Mouse (Mus musculus): ENCODE results near the gene Hoxa6. TPM values are rescaled to one million over a fixed set of nuclear protein-coding genes. Genes with fewer than 3 reads are reported as not detected.

Hoxa6 gene
- polyA plus RNA-seq, 1 experiment from 2014 or later = not detected

- under 1% methylated on average over 55 of the region's 55 CpGs for WGBS
- Histone ChIP-seq H3K9ac (replicated peaks; ENCODE audit: low read length) (no peak overlapping the region), H3K4me3 (replicated peaks; ENCODE audit: low read depth, low read length) (no peak overlapping the region), H3K9me3 (ENCODE audit: control insufficient read depth, low read length) (no peaks in the 10 kb centered on the region), H3K27me3 (ENCODE audit: control insufficient read depth, insufficient read depth, low read length) (peaks cover 99% of the 10 kb centered on the region), H3K4me2 (ENCODE audit: low read length) (no peak overlapping the region), H3K4me1 (ENCODE audit: control insufficient read depth, insufficient read depth, low read length) (no peaks in the 10 kb centered on the region), H3K36me3 (ENCODE audit: control insufficient read depth, insufficient read depth, low read length) (no peaks in the 10 kb centered on the region), H3K27ac (replicated peaks; ENCODE audit: low read depth, low read length) (no peak overlapping the region)
- DNase-seq (no peak), ATAC-seq (ENCODE audit: low FRiP score, low TSS enrichment) (no peak)
Measured at GRCm38 (mm10) chr6:52205638-52206621, 2.6 kb downstream of the Hoxa6 start.

GRCm38 (mm10) chr6:52205221-52205620 lies 3.3 kb downstream of the Hoxa6 start:
- Histone ChIP-seq H3K4me3 (replicated peaks; ENCODE audit: low read depth, low read length) (no peak overlapping the region), H3K4me2 (ENCODE audit: low read length) (no peak overlapping the region), H3K36me3 (ENCODE audit: control insufficient read depth, insufficient read depth, low read length) (no peaks in the 10 kb centered on the region), H3K9me3 (ENCODE audit: control insufficient read depth, low read length) (no peaks in the 10 kb centered on the region), H3K9ac (replicated peaks; ENCODE audit: low read length) (no peak overlapping the region), H3K4me1 (ENCODE audit: control insufficient read depth, insufficient read depth, low read length) (no peaks in the 10 kb centered on the region), H3K27me3 (ENCODE audit: control insufficient read depth, insufficient read depth, low read length) (peaks cover 100% of the 10 kb centered on the region), H3K27ac (replicated peaks; ENCODE audit: low read depth, low read length) (no peak overlapping the region)
- 5% methylated on average over 14 of the region's 14 CpGs for WGBS
- no peak for ATAC-seq (ENCODE audit: low FRiP score, low TSS enrichment)
- DNase-seq = no peak

- DNase-seq = no peak
- Histone ChIP-seq H3K4me2 (ENCODE audit: low read length) (peak within 1 kb of the TSS; percentile 29), H3K27ac (replicated peaks; ENCODE audit: low read depth, low read length) (no peak within 1 kb of the TSS), H3K9me3 (ENCODE audit: control insufficient read depth, low read length) (no peaks in the 10 kb centered on the region), H3K36me3 (ENCODE audit: control insufficient read depth, insufficient read depth, low read length) (no peaks in the 10 kb centered on the region), H3K9ac (replicated peaks; ENCODE audit: low read length) (no peak within 1 kb of the TSS), H3K27me3 (ENCODE audit: control insufficient read depth, insufficient read depth, low read length) (peaks cover 100% of the 10 kb centered on the region), H3K4me3 (replicated peaks; ENCODE audit: low read depth, low read length) (no peak within 1 kb of the TSS), H3K4me1 (ENCODE audit: control insufficient read depth, insufficient read depth, low read length) (no peaks in the 10 kb centered on the region)
- ATAC-seq (ENCODE audit: low FRiP score, low TSS enrichment) = no peak
- WGBS = under 1% methylated on average over 65 of the region's 65 CpGs
Measured at GRCm38 (mm10) chr6:52204050-52204752, 4.3 kb downstream of the Hoxa6 start, which contains the start of gene Hoxa5. TSS of gene Hoxa5 (minus strand) at chr6:52204587.

- Histone ChIP-seq H3K4me3 (replicated peaks; ENCODE audit: low read depth, low read length) (no peak overlapping the region), H3K27me3 (ENCODE audit: control insufficient read depth, insufficient read depth, low read length) (peaks cover 100% of the 10 kb centered on the region), H3K4me2 (ENCODE audit: low read length) (peak overlapping the region; percentile 29), H3K36me3 (ENCODE audit: control insufficient read depth, insufficient read depth, low read length) (no peaks in the 10 kb centered on the region), H3K9me3 (ENCODE audit: control insufficient read depth, low read length) (no peaks in the 10 kb centered on the region), H3K9ac (replicated peaks; ENCODE audit: low read length) (no peak overlapping the region), H3K27ac (replicated peaks; ENCODE audit: low read depth, low read length) (no peak overlapping the region), H3K4me1 (ENCODE audit: control insufficient read depth, insufficient read depth, low read length) (no peaks in the 10 kb centered on the region)
- ATAC-seq (ENCODE audit: low FRiP score, low TSS enrichment) = no peak
- DNase-seq = no peak
- 1% methylated on average over 46 of the region's 46 CpGs for WGBS
Measured at GRCm38 (mm10) chr6:52203371-52204049, 5.0 kb downstream of the Hoxa6 start.

GRCm38 (mm10) chr6:52203121-52203370 lies 5.5 kb downstream of the Hoxa6 start:
- Histone ChIP-seq H3K27me3 (ENCODE audit: control insufficient read depth, insufficient read depth, low read length) (peaks cover 100% of the 10 kb centered on the region), H3K27ac (replicated peaks; ENCODE audit: low read depth, low read length) (no peak overlapping the region), H3K4me2 (ENCODE audit: low read length) (no peak overlapping the region), H3K4me1 (ENCODE audit: control insufficient read depth, insufficient read depth, low read length) (no peaks in the 10 kb centered on the region), H3K4me3 (replicated peaks; ENCODE audit: low read depth, low read length) (no peak overlapping the region), H3K9ac (replicated peaks; ENCODE audit: low read length) (no peak overlapping the region), H3K9me3 (ENCODE audit: control insufficient read depth, low read length) (no peaks in the 10 kb centered on the region), H3K36me3 (ENCODE audit: control insufficient read depth, insufficient read depth, low read length) (no peaks in the 10 kb centered on the region)
- DNase-seq (no peak), ATAC-seq (ENCODE audit: low FRiP score, low TSS enrichment) (no peak)
- under 1% methylated on average over 10 of the region's 10 CpGs for WGBS

GRCm38 (mm10) chr6:52202362-52203120 lies 6.0 kb downstream of the Hoxa6 start:
- DNase-seq (no peak), ATAC-seq (ENCODE audit: low FRiP score, low TSS enrichment) (no peak)
- H3K4me1 ChIP-seq (ENCODE audit: control insufficient read depth, insufficient read depth, low read length) = no peaks in the 10 kb centered on the region
- no peak overlapping the region for H3K9ac ChIP-seq (replicated peaks; ENCODE audit: low read length)
- no peak overlapping the region for H3K4me2 ChIP-seq (ENCODE audit: low read length)
- peaks cover 100% of the 10 kb centered on the region for H3K27me3 ChIP-seq (ENCODE audit: control insufficient read depth, insufficient read depth, low read length)
- H3K4me3 ChIP-seq (replicated peaks; ENCODE audit: low read depth, low read length) = no peak overlapping the region
- no peaks in the 10 kb centered on the region for H3K36me3 ChIP-seq (ENCODE audit: control insufficient read depth, insufficient read depth, low read length)
- H3K9me3 ChIP-seq (ENCODE audit: control insufficient read depth, low read length) = no peaks in the 10 kb centered on the region
- no peak overlapping the region for H3K27ac ChIP-seq (replicated peaks; ENCODE audit: low read depth, low read length)
- 2% methylated on average over 22 of the region's 22 CpGs for WGBS

GRCm38 (mm10) chr6:52201269-52201668 lies 7.3 kb downstream of the Hoxa6 start:
- Histone ChIP-seq H3K27ac (replicated peaks; ENCODE audit: low read depth, low read length) (no peak overlapping the region), H3K9ac (replicated peaks; ENCODE audit: low read length) (no peak overlapping the region), H3K9me3 (ENCODE audit: control insufficient read depth, low read length) (no peaks in the 10 kb centered on the region), H3K4me3 (replicated peaks; ENCODE audit: low read depth, low read length) (no peak overlapping the region), H3K36me3 (ENCODE audit: control insufficient read depth, insufficient read depth, low read length) (no peaks in the 10 kb centered on the region), H3K27me3 (ENCODE audit: control insufficient read depth, insufficient read depth, low read length) (peaks cover 100% of the 10 kb centered on the region), H3K4me2 (ENCODE audit: low read length) (no peak overlapping the region), H3K4me1 (ENCODE audit: control insufficient read depth, insufficient read depth, low read length) (no peaks in the 10 kb centered on the region)
- 13% methylated on average over 1 of the region's 1 CpGs for WGBS
- ATAC-seq (ENCODE audit: low FRiP score, low TSS enrichment) (no peak), DNase-seq (no peak)

GRCm38 (mm10) chr6:52200751-52201250 lies 7.7 kb downstream of the Hoxa6 start:
- H3K4me3 ChIP-seq (replicated peaks; ENCODE audit: low read depth, low read length) = no peak overlapping the region
- no peak overlapping the region for H3K4me2 ChIP-seq (ENCODE audit: low read length)
- 6% methylated on average over 10 of the region's 10 CpGs for WGBS
- no peak overlapping the region for H3K9ac ChIP-seq (replicated peaks; ENCODE audit: low read length)
- ATAC-seq (ENCODE audit: low FRiP score, low TSS enrichment) = no peak
- H3K27me3 ChIP-seq (ENCODE audit: control insufficient read depth, insufficient read depth, low read length) = peaks cover 100% of the 10 kb centered on the region
- no peak for DNase-seq
- no peaks in the 10 kb centered on the region for H3K9me3 ChIP-seq (ENCODE audit: control insufficient read depth, low read length)
- H3K36me3 ChIP-seq (ENCODE audit: control insufficient read depth, insufficient read depth, low read length) = no peaks in the 10 kb centered on the region
- no peaks in the 10 kb centered on the region for H3K4me1 ChIP-seq (ENCODE audit: control insufficient read depth, insufficient read depth, low read length)
- H3K27ac ChIP-seq (replicated peaks; ENCODE audit: low read depth, low read length) = no peak overlapping the region

Measured in midbrain, embryonic 14.5 days (tissue).